Mouse (Mus musculus) retina, embryonic 14.5 days (tissue): Measurements from ENCODE around the gene Coro6.
A peak's percentile ranks its signal among the peaks of the same experiment; 100 is the strongest.

Source experiments
- DNase-seq: peaks from one replicate; pipeline ENCODE4 v3.0.0-alpha.2; 2015; ENCODE audit warnings: low spot score

The Coro6 gene

GRCm38 (mm10) chr11:77462283-77463100 lies at the start of gene Coro6:
Gene Coro6, plus strand, starts transcription at chr11:77462411.
- peak; percentile 70 for DNase-seq

GRCm38 (mm10) chr11:77414141-77414839 lies 47.9 kb upstream of the Coro6 start:
- DNase-seq = no peak

- DNase-seq = peak; percentile 3
These were observed 45.8 kb upstream of the Coro6 start for GRCm38 (mm10) chr11:77416212-77417000.

- no peak for DNase-seq
These were observed 44.2 kb upstream of the Coro6 start for GRCm38 (mm10) chr11:77418021-77418420.

GRCm38 (mm10) chr11:77423175-77423859 lies 38.9 kb upstream of the Coro6 start:
- DNase-seq = no peak

- DNase-seq = no peak
These were observed 33.8 kb upstream of the Coro6 start for GRCm38 (mm10) chr11:77428446-77428845.

GRCm38 (mm10) chr11:77437026-77437425 lies 25.2 kb upstream of the Coro6 start:
- no peak for DNase-seq

- DNase-seq = no peak
These were observed 22.1 kb upstream of the Coro6 start for GRCm38 (mm10) chr11:77440081-77440480.

GRCm38 (mm10) chr11:77441020-77441419 lies 21.2 kb upstream of the Coro6 start:
- no peak for DNase-seq

- DNase-seq = no peak
These were observed 19.7 kb upstream of the Coro6 start for GRCm38 (mm10) chr11:77442186-77443170.

- DNase-seq = no peak
These were observed 17.3 kb upstream of the Coro6 start for GRCm38 (mm10) chr11:77444939-77445338.

GRCm38 (mm10) chr11:77446628-77447041 lies 15.6 kb upstream of the Coro6 start:
- peak; percentile 79 for DNase-seq

GRCm38 (mm10) chr11:77449224-77449623 lies 13.0 kb upstream of the Coro6 start:
- no peak for DNase-seq

GRCm38 (mm10) chr11:77451670-77452069 lies 10.5 kb upstream of the Coro6 start:
- DNase-seq = no peak

- no peak for DNase-seq
These were observed 8.8 kb upstream of the Coro6 start for GRCm38 (mm10) chr11:77453388-77453787.

GRCm38 (mm10) chr11:77455770-77456510 lies 6.3 kb upstream of the Coro6 start:
- DNase-seq = no peak

GRCm38 (mm10) chr11:77456866-77457265 lies 5.3 kb upstream of the Coro6 start:
- no peak for DNase-seq

- no peak for DNase-seq
These were observed 355 bp upstream of the Coro6 start for GRCm38 (mm10) chr11:77461856-77462255.

- DNase-seq = no peak
These were observed 862 bp downstream of the Coro6 start for GRCm38 (mm10) chr11:77463101-77463445.

- no peak for DNase-seq
These were observed 1.6 kb downstream of the Coro6 start for GRCm38 (mm10) chr11:77463786-77464185.
